Comparison of ENCODE assay signal across 18 mouse cellular contexts in genomic region chr2:117871507-117872282, GRCm38 (mm10).
A peak's percentile ranks its signal among the peaks of the same experiment; 100 is the strongest.
DNase-seq lines count a peak whose midpoint lies in the region; ATAC-seq lines count a peak whose summit lies in the region.
"Had no signal": no experiment of that assay in that cellular context is flagged by ENCODE, and none has a peak within 500 bp of the region (broad histone marks: within the 10 kb centered on the region; RNA-seq: fewer than 3 reads in every experiment).

No protein-coding gene starts in this region.

- H3K4me2 ChIP-seq in heart, embryonic 13.5 days = peak overlapping the region; percentile 37; the same call in 1 of the 2 replicates
- no peak overlapping the region for H3K4me2 ChIP-seq in neural tube, embryonic 11.5 days (ENCODE audit: low read depth)
- H3K4me2 ChIP-seq in neural tube, embryonic 15.5 days = no peak overlapping the region
- H3K4me2 ChIP-seq: hindbrain, embryonic 15.5 days; kidney, embryonic 15.5 days; limb, embryonic 12.5 days; liver, embryonic 12.5 days; stomach, embryonic 15.5 days had no signal

- DNase-seq in embryo, embryonic 10 days (ENCODE audit: low spot score) = peak; percentile 47
- no peak for DNase-seq in embryo, embryonic 11 days
- DNase-seq in heart, adult 8-10 months (ENCODE audit: low spot score) = no peak
- DNase-seq in neural tube, embryonic 11.5 days (ENCODE audit: low spot score) = no peak
- DNase-seq in retina, postnatal 1 day = peak; percentile 68
- DNase-seq in thymus, postnatal 0 days (ENCODE audit: low spot score) = no peak
- DNase-seq: cerebellum, postnatal 36 days; lung, adult 2 months; thymus, adult 18-20 months had no signal

- ATAC-seq in heart, embryonic 13.5 days (ENCODE audit: extremely low read depth, insufficient number of reproducible peaks, low FRiP score, low TSS enrichment) = no peak
- ATAC-seq in neural tube, embryonic 11.5 days (ENCODE audit: insufficient read depth, low FRiP score, low TSS enrichment) = 0 out of 2 replicates have a peak, but pooled peaks have one; percentile 29
- ATAC-seq in neural tube, embryonic 15.5 days (ENCODE audit: low FRiP score) = no peak
- ATAC-seq: CD4-positive, CD25-positive, alpha-beta regulatory T cell, adult 4 months; intestine, postnatal 0 days; liver, embryonic 12.5 days had no signal

- no peak overlapping the region for H3K9ac ChIP-seq in heart, embryonic 13.5 days
- no peak overlapping the region for H3K9ac ChIP-seq in neural tube, embryonic 11.5 days (ENCODE audit: low read length)
- H3K9ac ChIP-seq in neural tube, embryonic 15.5 days (replicated peaks) = no peak overlapping the region
- H3K9ac ChIP-seq: hindbrain, embryonic 15.5 days; kidney, embryonic 15.5 days; limb, embryonic 12.5 days; liver, embryonic 12.5 days; stomach, embryonic 15.5 days had no signal

- no peak overlapping the region for H3K27ac ChIP-seq in heart, embryonic 13.5 days (replicated peaks)
- H3K27ac ChIP-seq in neural tube, embryonic 11.5 days (ENCODE audit: low read depth, low read length) = no peak overlapping the region
- no peak overlapping the region for H3K27ac ChIP-seq in neural tube, embryonic 15.5 days (replicated peaks)
- H3K27ac ChIP-seq: hindbrain, embryonic 15.5 days; kidney, embryonic 15.5 days; limb, embryonic 12.5 days; liver, embryonic 12.5 days; stomach, embryonic 15.5 days had no signal

- peaks cover 16% of the 10 kb centered on the region for H3K4me1 ChIP-seq in heart, embryonic 13.5 days
- peaks cover 5% of the 10 kb centered on the region; the same call in 1 of the 2 replicates for H3K4me1 ChIP-seq in neural tube, embryonic 11.5 days (ENCODE audit: control insufficient read depth, insufficient read depth, low read length)
- H3K4me1 ChIP-seq in neural tube, embryonic 15.5 days = 0 out of 2 replicates have a peak, but pooled peaks cover 3% of the 10 kb centered on the region
- H3K4me1 ChIP-seq: liver, embryonic 12.5 days had no signal

- H3K36me3 ChIP-seq in heart, embryonic 13.5 days = no peaks in the 10 kb centered on the region
- no peaks in the 10 kb centered on the region for H3K36me3 ChIP-seq in neural tube, embryonic 11.5 days (ENCODE audit: control insufficient read depth, insufficient read depth, low read length)
- H3K36me3 ChIP-seq in neural tube, embryonic 15.5 days = no peaks in the 10 kb centered on the region
- H3K36me3 ChIP-seq: hindbrain, embryonic 15.5 days; kidney, embryonic 15.5 days; limb, embryonic 12.5 days; liver, embryonic 12.5 days; stomach, embryonic 15.5 days had no signal

- no peaks in the 10 kb centered on the region for H3K9me3 ChIP-seq in heart, embryonic 13.5 days
- no peaks in the 10 kb centered on the region for H3K9me3 ChIP-seq in neural tube, embryonic 11.5 days (ENCODE audit: control insufficient read depth, low read length)
- H3K9me3 ChIP-seq in neural tube, embryonic 15.5 days (replicated peaks) = no peaks in the 10 kb centered on the region
- H3K9me3 ChIP-seq: hindbrain, embryonic 15.5 days; kidney, embryonic 15.5 days; limb, embryonic 12.5 days; liver, embryonic 12.5 days; stomach, embryonic 15.5 days had no signal

- no peaks in the 10 kb centered on the region for H3K27me3 ChIP-seq in heart, embryonic 13.5 days (replicated peaks)
- no peaks in the 10 kb centered on the region for H3K27me3 ChIP-seq in neural tube, embryonic 11.5 days (ENCODE audit: control insufficient read depth, insufficient read depth, low read length)
- no peaks in the 10 kb centered on the region for H3K27me3 ChIP-seq in neural tube, embryonic 15.5 days (replicated peaks)
- H3K27me3 ChIP-seq: hindbrain, embryonic 15.5 days; kidney, embryonic 15.5 days; limb, embryonic 12.5 days; liver, embryonic 12.5 days; stomach, embryonic 15.5 days had no signal

- no peak overlapping the region for H3K4me3 ChIP-seq in heart, embryonic 13.5 days
- H3K4me3 ChIP-seq in neural tube, embryonic 11.5 days (ENCODE audit: low read depth, low read length) = no peak overlapping the region
- no peak overlapping the region for H3K4me3 ChIP-seq in neural tube, embryonic 15.5 days (replicated peaks)
- H3K4me3 ChIP-seq: hindbrain, embryonic 15.5 days; kidney, embryonic 15.5 days; limb, embryonic 12.5 days; liver, embryonic 12.5 days; stomach, embryonic 15.5 days had no signal

- 48% methylated on average over 9 of the region's 9 CpGs for WGBS in heart, embryonic 13.5 days
- WGBS in neural tube, embryonic 11.5 days = 54% methylated on average over 9 of the region's 9 CpGs
- 30% methylated on average over 9 of the region's 9 CpGs for WGBS in neural tube, embryonic 15.5 days

Comparison
In these comparisons a context has a peak if more than half of its experiments do, and no peak if none do; other contexts are left out.
1. DNase-seq: peak in embryo, embryonic 10 days (single experiment) and retina, postnatal 1 day (single experiment); none in embryo, embryonic 11 days (single experiment), heart, adult 8-10 months (single experiment), neural tube, embryonic 11.5 days (single experiment) and thymus, postnatal 0 days (single experiment).